Mouse (Mus musculus): ENCODE results near the gene Itgal. TPM values are rescaled to one million over a fixed set of nuclear protein-coding genes. Genes with fewer than 3 reads are reported as not detected.

Itgal gene
- total RNA-seq, 2 experiments from 2014 or later, result 0.27 to 0.79 TPM

GRCm38 (mm10) chr7:127276519-127276961 is 19.5 kb upstream of the Itgal start:
- intact Hi-C loops (cut with DNase I), result no loop called here
- DNase-seq, result no peak

- peak in 1 of 2 experiments; percentile 27 for DNase-seq
- intact Hi-C loops (cut with DNase I), result no loop called here
These were observed 17.7 kb upstream of the Itgal start for GRCm38 (mm10) chr7:127278311-127278710.

- intact Hi-C loops (cut with DNase I), result no loop called here
These were observed 16.0 kb upstream of the Itgal start for GRCm38 (mm10) chr7:127280092-127280491.

GRCm38 (mm10) chr7:127281114-127281513 is 14.9 kb upstream of the Itgal start:
- intact Hi-C loops (cut with DNase I), result no loop called here
- no peak for DNase-seq

More at GRCm38 (mm10) chr7:127280092-127280491, 16.0 kb upstream of the Itgal start:
- no peak for DNase-seq

- intact Hi-C loops (cut with DNase I), result no loop called here
- DNase-seq, result no peak
These were observed 13.9 kb upstream of the Itgal start for GRCm38 (mm10) chr7:127282190-127282589.

GRCm38 (mm10) chr7:127285154-127285553 is 10.9 kb upstream of the Itgal start:
- intact Hi-C loops (cut with DNase I), result no loop called here
- DNase-seq, result no peak

GRCm38 (mm10) chr7:127287940-127288339 is 8.1 kb upstream of the Itgal start:
- no peak for DNase-seq
- intact Hi-C loops (cut with DNase I), result no loop called here

GRCm38 (mm10) chr7:127289306-127289705 is 6.8 kb upstream of the Itgal start:
- no peak for DNase-seq
- intact Hi-C loops (cut with DNase I), result no loop called here

GRCm38 (mm10) chr7:127290142-127290541 is 5.9 kb upstream of the Itgal start:
- intact Hi-C loops (cut with DNase I), result no loop called here
- DNase-seq, result no peak

- DNase-seq, result no peak
- intact Hi-C loops (cut with DNase I), result no loop called here
These were observed 911 bp downstream of the Itgal start for GRCm38 (mm10) chr7:127296786-127297555.

GRCm38 (mm10) chr7:127297586-127298193 is 1.6 kb downstream of the Itgal start:
- no peak for DNase-seq
- intact Hi-C loops (cut with DNase I), result no loop called here

GRCm38 (mm10) chr7:127308431-127308830 is 12.4 kb downstream of the Itgal start:
- intact Hi-C loops (cut with DNase I), result loop anchor here (5.0 kb wide), 1 partner anchor 179 kb away; no protein-coding TSS in a partner anchor

GRCm38 (mm10) chr7:127308887-127309286 is 12.8 kb downstream of the Itgal start:
- intact Hi-C loops (cut with DNase I), result loop anchor here (5.0 kb wide), 1 partner anchor 178 kb away; no protein-coding TSS in a partner anchor
- peak in 1 of 2 experiments; percentile 21 for DNase-seq

More at GRCm38 (mm10) chr7:127308431-127308830, 12.4 kb downstream of the Itgal start:
- no peak for DNase-seq

- no peak for DNase-seq
These were observed 13.9 kb downstream of the Itgal start for GRCm38 (mm10) chr7:127309951-127310350.

GRCm38 (mm10) chr7:127313912-127314311 is 17.9 kb downstream of the Itgal start:
- intact Hi-C loops (cut with DNase I), result no loop called here
- no peak for DNase-seq

More at GRCm38 (mm10) chr7:127309951-127310350, 13.9 kb downstream of the Itgal start:
- intact Hi-C loops (cut with DNase I), result loop anchor here (5.0 kb wide), 1 partner anchor 177 kb away; no protein-coding TSS in a partner anchor

- intact Hi-C loops (cut with DNase I), result no loop called here
- DNase-seq, result no peak
These were observed 25.0 kb downstream of the Itgal start for GRCm38 (mm10) chr7:127321106-127321505.

GRCm38 (mm10) chr7:127322085-127322484 is 26.0 kb downstream of the Itgal start:
- intact Hi-C loops (cut with DNase I), result no loop called here
- DNase-seq, result no peak

GRCm38 (mm10) chr7:127324944-127325343 is 28.9 kb downstream of the Itgal start:
- DNase-seq, result no peak
- intact Hi-C loops (cut with DNase I), result no loop called here

GRCm38 (mm10) chr7:127325550-127325949 is 29.5 kb downstream of the Itgal start:
- intact Hi-C loops (cut with DNase I), result no loop called here

GRCm38 (mm10) chr7:127326685-127327084 is 30.6 kb downstream of the Itgal start:
- DNase-seq, result peak; percentile 59
- intact Hi-C loops (cut with DNase I), result no loop called here

More at GRCm38 (mm10) chr7:127325550-127325949, 29.5 kb downstream of the Itgal start:
- DNase-seq, result no peak

GRCm38 (mm10) chr7:127333240-127333639 is 37.2 kb downstream of the Itgal start:
- DNase-seq, result no peak
- intact Hi-C loops (cut with DNase I), result no loop called here

Data from gastrocnemius, postnatal 36 days (tissue).